26 mouse cellular contexts compared by ENCODE assay signal in genomic region chr8:44762731-44763130, GRCm38 (mm10).
"Had no signal": no experiment of that assay in that cellular context is flagged by ENCODE, and none has a peak within 500 bp of the region (broad histone marks: within the 10 kb centered on the region; RNA-seq: fewer than 3 reads in every experiment).

No protein-coding gene starts in this region.

- H3K4me2 ChIP-seq: heart, embryonic 12.5 days; hindbrain, embryonic 13.5 days; hindbrain, embryonic 15.5 days; kidney, embryonic 15.5 days; limb, embryonic 13.5 days; limb, embryonic 15.5 days; liver, embryonic 12.5 days had no signal

- H3K27ac ChIP-seq: gastrocnemius, adult 2 months; heart, embryonic 10.5 days; hindbrain, embryonic 13.5 days; hindbrain, embryonic 15.5 days; hindbrain, postnatal 0 days; kidney, embryonic 15.5 days; kidney, postnatal 0 days; limb, embryonic 13.5 days; limb, embryonic 15.5 days; liver, embryonic 12.5 days; liver, embryonic 14.5 days had no signal

- H3K4me3 ChIP-seq: gastrocnemius, adult 2 months; heart, embryonic 10.5 days; heart, embryonic 12.5 days; hindbrain, embryonic 13.5 days; hindbrain, embryonic 15.5 days; kidney, embryonic 15.5 days; limb, embryonic 13.5 days; limb, embryonic 15.5 days; liver, embryonic 12.5 days had no signal

- H3K4me1 ChIP-seq: heart, embryonic 10.5 days; hindbrain, embryonic 13.5 days; hindbrain, embryonic 15.5 days; liver, embryonic 12.5 days had no signal

- H3K36me3 ChIP-seq: heart, embryonic 10.5 days; heart, embryonic 12.5 days; hindbrain, embryonic 13.5 days; hindbrain, embryonic 15.5 days; kidney, embryonic 15.5 days; limb, embryonic 13.5 days; limb, embryonic 15.5 days; liver, embryonic 12.5 days had no signal

- DNase-seq: gastrocnemius, adult 2 months; gastrocnemius, postnatal 10 days; gastrocnemius, postnatal 25 days; heart, adult 18-20 months; heart, postnatal 10 days; heart, postnatal 36 days; kidney, adult 11 months; kidney, adult 2 months; kidney, adult 9 months; kidney, postnatal 14 days; kidney, postnatal 36 days; layer of hippocampus, adult 9-11 months; layer of hippocampus, postnatal 36 days; left cerebral cortex, postnatal 4 days had no signal

- H3K9me3 ChIP-seq: heart, embryonic 10.5 days; heart, embryonic 12.5 days; hindbrain, embryonic 13.5 days; hindbrain, embryonic 15.5 days; kidney, embryonic 15.5 days; limb, embryonic 13.5 days; limb, embryonic 15.5 days; liver, embryonic 12.5 days had no signal

- ATAC-seq: hindbrain, postnatal 0 days; intestine, embryonic 16.5 days; liver, embryonic 12.5 days had no signal

- H3K27me3 ChIP-seq: heart, embryonic 12.5 days; hindbrain, embryonic 13.5 days; hindbrain, embryonic 15.5 days; kidney, embryonic 15.5 days; limb, embryonic 13.5 days; limb, embryonic 15.5 days; liver, embryonic 12.5 days had no signal

- H3K9ac ChIP-seq: heart, embryonic 12.5 days; hindbrain, embryonic 13.5 days; hindbrain, embryonic 15.5 days; kidney, embryonic 15.5 days; limb, embryonic 13.5 days; limb, embryonic 15.5 days; liver, embryonic 12.5 days; liver, embryonic 14.5 days had no signal
